In the genomic region with DNA sequence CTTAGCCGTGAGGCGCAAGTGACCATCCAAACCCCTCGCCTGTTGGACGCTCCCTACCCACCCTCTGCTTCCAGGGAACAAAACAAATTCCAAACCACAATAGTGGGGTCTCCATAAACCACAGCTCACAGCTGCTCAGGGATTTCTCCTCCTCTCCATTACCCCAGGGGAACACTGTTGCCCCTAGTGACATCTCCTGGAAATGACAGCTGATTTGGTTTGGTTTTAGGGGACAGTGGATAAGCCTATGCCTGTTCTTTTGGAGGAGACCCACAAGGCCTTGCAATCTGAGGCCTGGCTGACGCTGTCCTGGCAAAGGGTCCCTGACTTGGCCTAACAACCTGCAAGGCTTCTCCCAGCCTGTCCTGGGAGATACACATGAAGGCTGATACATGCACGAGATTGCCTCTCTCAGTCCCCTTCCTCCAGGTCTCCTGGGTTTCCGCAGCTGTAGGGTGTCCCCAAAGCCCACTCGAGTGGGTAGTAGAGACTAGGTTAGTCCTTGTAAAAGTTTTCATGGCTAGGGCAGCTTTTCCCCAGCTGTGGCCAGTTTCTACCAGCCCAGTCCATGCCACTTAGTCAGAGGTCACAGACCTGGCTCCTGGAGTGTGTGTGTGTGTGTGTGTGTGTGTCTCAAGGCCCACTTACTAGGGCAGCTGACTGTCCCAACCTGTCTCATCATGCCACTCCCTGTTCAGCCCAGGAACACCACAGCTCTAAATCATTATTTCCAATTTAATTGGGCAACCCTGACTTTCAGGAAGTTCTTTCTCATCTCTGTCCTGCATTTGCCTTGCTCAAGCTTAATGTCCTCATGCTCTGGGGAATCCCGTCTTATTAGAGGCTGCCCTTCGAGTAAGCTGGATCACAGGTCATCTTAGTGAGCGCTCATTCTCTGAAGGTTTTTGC, we compare ENCODE assay signal across 8 mouse cellular contexts. TPM values are rescaled to one million over a fixed set of nuclear protein-coding genes. Genes with fewer than 3 reads are reported as not detected.
A peak's percentile ranks its signal among the peaks of the same experiment; 100 is the strongest.
DNase-seq lines count a peak whose midpoint lies in the region; ATAC-seq and TF ChIP-seq lines count a peak whose summit lies in the region.
"Had no signal": no experiment of that assay in that cellular context is flagged by ENCODE, and none has a peak within 500 bp of the region (broad histone marks: within the 10 kb centered on the region; RNA-seq: fewer than 3 reads in every experiment).

No protein-coding gene starts in this region.

- peaks cover 9% of the 10 kb centered on the region for H3K27me3 ChIP-seq in kidney, embryonic 14.5 days (ENCODE audit: control insufficient read depth, insufficient read depth, low read length)
- peaks cover 79% of the 10 kb centered on the region for H3K27me3 ChIP-seq in CH12.LX (replicated peaks)

- no peak overlapping the region for H3K4me3 ChIP-seq in kidney, embryonic 14.5 days (ENCODE audit: low read length)
- H3K4me3 ChIP-seq in CH12.LX (replicated peaks in 1 of 3; ENCODE audit: low read depth in 2 of 3, low read length in 2 of 3, poor library complexity in 1 of 3), result no peak overlapping the region
- H3K4me3 ChIP-seq: limb, embryonic 13.5 days had no signal

- H3K27ac ChIP-seq in kidney, embryonic 14.5 days (ENCODE audit: low read depth, low read length), result no peak overlapping the region
- no peak overlapping the region for H3K27ac ChIP-seq in CH12.LX (ENCODE audit: insufficient read depth, low read depth)
- H3K27ac ChIP-seq: limb, embryonic 13.5 days had no signal

- H3K9me3 ChIP-seq in kidney, embryonic 14.5 days (ENCODE audit: control insufficient read depth, low read length), result no peaks in the 10 kb centered on the region
- peaks cover 6% of the 10 kb centered on the region for H3K9me3 ChIP-seq in CH12.LX (replicated peaks; ENCODE audit: low read length)

- TF ChIP-seq EP300 in CH12.LX (IDR thresholded peaks at IDR 0.05; ENCODE audit: low read length), result no peak

- 61% methylated on average over 11 of the region's 11 CpGs for whole genome bisulfite sequencing in kidney, embryonic 14.5 days

- DNase-seq in kidney, adult 18-20 months, result peak; percentile 36
- no peak for DNase-seq in CH12.LX (ENCODE audit: extremely low read depth)
- DNase-seq in R1 (ENCODE audit: low read depth, low spot score), result peak; percentile 74
- DNase-seq in spleen, postnatal 36 days (ENCODE audit: low spot score in 2 of 2), result no peak
- no peak for DNase-seq in cerebellum, adult 11 months

- H3K9ac ChIP-seq in kidney, embryonic 14.5 days (ENCODE audit: low read depth, low read length), result no peak overlapping the region
- H3K9ac ChIP-seq in CH12.LX (ENCODE audit: insufficient read depth, low read depth), result no peak overlapping the region
- H3K9ac ChIP-seq: limb, embryonic 13.5 days had no signal

- peaks cover 5% of the 10 kb centered on the region for H3K4me1 ChIP-seq in kidney, embryonic 14.5 days (ENCODE audit: control insufficient read depth, insufficient read depth, low read length)
- H3K4me1 ChIP-seq in CH12.LX (ENCODE audit: control insufficient read depth in 1 of 2, insufficient read depth in 2 of 2), result peaks cover 0 to 5% of the 10 kb centered on the region in 2 experiments; a peak in 1 of 4 replicates

- ATAC-seq in kidney, embryonic 14.5 days (ENCODE audit: low FRiP score, low TSS enrichment), result no peak
- peak; percentile 63 for ATAC-seq in megakaryocyte, adult 5-6 weeks (ENCODE audit: poor library complexity, severe bottlenecking)

- no peaks in the 10 kb centered on the region for H3K79me2 ChIP-seq in CH12.LX (replicated peaks; ENCODE audit: control insufficient read depth, extremely low read depth, insufficient read depth, poor library complexity, severe bottlenecking)

- no peak for TF ChIP-seq POLR2A in CH12.LX (IDR thresholded peaks at IDR 0.05; ENCODE audit: low read depth, low read length)

- no peak overlapping the region for H3K4me2 ChIP-seq in kidney, embryonic 14.5 days (replicated peaks; ENCODE audit: low read depth, low read length)
- no peak overlapping the region for H3K4me2 ChIP-seq in CH12.LX (ENCODE audit: insufficient read depth, low read depth, poor library complexity, severe bottlenecking)
- H3K4me2 ChIP-seq: limb, embryonic 13.5 days had no signal

- H3K36me3 ChIP-seq in kidney, embryonic 14.5 days (ENCODE audit: control insufficient read depth, insufficient read depth, low read length), result no peaks in the 10 kb centered on the region
- H3K36me3 ChIP-seq in CH12.LX (replicated peaks in 1 of 2; ENCODE audit: control insufficient read depth in 1 of 2, insufficient read depth in 1 of 2, low read length in 1 of 2), result no peaks in the 10 kb centered on the region
- H3K36me3 ChIP-seq: limb, embryonic 13.5 days had no signal

- TF ChIP-seq CTCF in CH12.LX (conservative IDR thresholded peaks at IDR 0.05 in 1 of 2, IDR thresholded peaks at IDR 0.05 in 1 of 2; ENCODE audit: low read depth in 2 of 2, low read length in 2 of 2), result peak; percentile 39 to 44; a peak in 3 of 4 replicates

- dilution Hi-C loops in CH12.LX (cut with MboI; ENCODE audit: extremely low pct_ligation_motif_present, extremely low pct_unique_long_range_greater_than_20kb, low sequenced_read_pairs), result no loop called here

- TF ChIP-seq RAD21 in CH12.LX (IDR thresholded peaks at IDR 0.05; ENCODE audit: low read depth, low read length), result peak; percentile 4

- in situ Hi-C loops in CH12.LX (cut with MboI; ENCODE audit: low pct_ligation_motif_present, low pct_unique_long_range_greater_than_20kb, low sequenced_read_pairs), result no loop called here

TF ChIP-seq in CH12.LX, 34 proteins besides CTCF, POLR2A, EP300 and RAD21:
- no peak for TF ChIP-seq TBP (conservative IDR thresholded peaks at IDR 0.05; ENCODE audit: low read depth, low read length)
- no peak for TF ChIP-seq USF2 (conservative IDR thresholded peaks at IDR 0.05; ENCODE audit: low read depth, low read length)
- TF ChIP-seq TCF12 (IDR thresholded peaks at IDR 0.05; ENCODE audit: low read depth, low read length), result no peak
- TF ChIP-seq MAX (IDR thresholded peaks at IDR 0.05; ENCODE audit: low read length), result no peak
- TF ChIP-seq E2F4 (IDR thresholded peaks at IDR 0.05; ENCODE audit: insufficient replicate concordance, low read depth, low read length), result no peak
- TF ChIP-seq MYC (IDR thresholded peaks at IDR 0.05; ENCODE audit: low read depth, low read length), result no peak
- TF ChIP-seq JUND (conservative IDR thresholded peaks at IDR 0.05; ENCODE audit: low read depth, low read length), result no peak
- TF ChIP-seq ETS1 (conservative IDR thresholded peaks at IDR 0.05; ENCODE audit: low read depth, low read length), result no peak
- no peak for TF ChIP-seq USF1 (IDR thresholded peaks at IDR 0.05; ENCODE audit: low read depth, low read length)
- TF ChIP-seq MAZ (IDR thresholded peaks at IDR 0.05; ENCODE audit: low read depth, low read length), result no peak
- no peak for TF ChIP-seq KAT2A (IDR thresholded peaks at IDR 0.05; ENCODE audit: insufficient replicate concordance, low read length)
- TF ChIP-seq ZMIZ1 (IDR thresholded peaks at IDR 0.05; ENCODE audit: low read depth, low read length), result no peak

RNA-seq across cellular contexts. Expression of a gene that starts 4.7 kb away (rescaled TPM):
- 3.8 and 6.1 TPM in 2 replicates for polyA plus RNA-seq in kidney, embryonic 14.5 days (2014; fragmentation: Nextera tagmentation; extraction: Ambion mirVana)
- total RNA-seq in CH12.LX (2012; rRNA removed) (not detected in 2 replicates), CH12.LX (2014; rRNA removed) (not detected in 2 replicates)
- not detected in 2 replicates for polyA plus RNA-seq in CH12.LX (2012; ENCODE audit: insufficient read length, low read depth)
- not detected in 2 replicates for total RNA-seq in megakaryocyte, adult 5-6 weeks (2015)
- total RNA-seq in megakaryocyte, adult 5-6 weeks (2017), result not detected in 2 replicates

RNA-seq across cellular contexts. Expression of a gene that starts 36.2 kb away (rescaled TPM):
- polyA plus RNA-seq in kidney, embryonic 14.5 days (2014; fragmentation: Nextera tagmentation; extraction: Ambion mirVana), result 67.1 and 69.3 TPM in 2 replicates
- 0.13 and 0.21 TPM in 2 replicates for total RNA-seq in CH12.LX (2012; rRNA removed)
- total RNA-seq in CH12.LX (2014; rRNA removed), result not detected in 2 replicates
- polyA plus RNA-seq in CH12.LX (2012; ENCODE audit: insufficient read length, low read depth), result not detected in 2 replicates
- total RNA-seq in megakaryocyte, adult 5-6 weeks (2015), result 96.4 and 101 TPM in 2 replicates
- total RNA-seq in megakaryocyte, adult 5-6 weeks (2017), result 90.2 and 116 TPM in 2 replicates

Comparison
In these comparisons a context has a peak if more than half of its experiments do, and no peak if none do; other contexts are left out.
1. DNase-seq: peak in kidney, adult 18-20 months (single experiment) and R1 (single experiment); none in CH12.LX (single experiment), spleen, postnatal 36 days (0 of 2) and cerebellum, adult 11 months (single experiment).
2. RNA of a gene that starts 36.2 kb away (total RNA-seq): 90.2 to 116 TPM in megakaryocyte, adult 5-6 weeks; 0.13 to 0.21 TPM in CH12.LX; every median in the first group is over 10 times any median in the second.